Mouse (Mus musculus): ENCODE data around the gene Usp46. TPM values are rescaled to one million over a fixed set of nuclear protein-coding genes. Genes with fewer than 3 reads are reported as not detected.

The Usp46 gene
- polyA plus RNA-seq, 1 experiment: 2.2 TPM

GRCm38 (mm10) chr5:74050903-74051302 lies 17.3 kb downstream of the Usp46 start:
- Histone ChIP-seq H3K27me3 (ENCODE audit: control insufficient read depth, insufficient read depth, low read length) (no peaks in the 10 kb centered on the region), H3K4me3 (ENCODE audit: control insufficient read depth, insufficient read depth, low read length) (no peak overlapping the region), H3K36me3 (ENCODE audit: control insufficient read depth, insufficient read depth, low read length) (no peaks in the 10 kb centered on the region), H3K4me1 (replicated peaks; ENCODE audit: control insufficient read depth, insufficient read depth, low read length) (no peaks in the 10 kb centered on the region), H3K27ac (ENCODE audit: control insufficient read depth, insufficient read depth, low read length) (no peak overlapping the region)
- 100% methylated on average over 2 of the region's 2 CpGs for WGBS
- DNase-seq: no peak
- TF ChIP-seq CTCF (IDR thresholded peaks at IDR 0.05; ENCODE audit: borderline replicate concordance, control insufficient read depth, extremely low read depth, insufficient read depth, low read length, poor library complexity): no peak
- no peak for TF ChIP-seq POLR2A (IDR thresholded peaks at IDR 0.05; ENCODE audit: control insufficient read depth, extremely low read depth, insufficient read depth, low read length, poor library complexity)

- WGBS: 95% methylated on average over 16 of the region's 16 CpGs
- no peaks in the 10 kb centered on the region for H3K27me3 ChIP-seq (ENCODE audit: control insufficient read depth, insufficient read depth, low read length)
- H3K27ac ChIP-seq (ENCODE audit: control insufficient read depth, insufficient read depth, low read length): no peak overlapping the region
- no peak for DNase-seq
- H3K4me1 ChIP-seq (replicated peaks; ENCODE audit: control insufficient read depth, insufficient read depth, low read length): no peaks in the 10 kb centered on the region
- no peak overlapping the region for H3K4me3 ChIP-seq (ENCODE audit: control insufficient read depth, insufficient read depth, low read length)
- TF ChIP-seq CTCF (IDR thresholded peaks at IDR 0.05; ENCODE audit: borderline replicate concordance, control insufficient read depth, extremely low read depth, insufficient read depth, low read length, poor library complexity): no peak
- TF ChIP-seq POLR2A (IDR thresholded peaks at IDR 0.05; ENCODE audit: control insufficient read depth, extremely low read depth, insufficient read depth, low read length, poor library complexity): no peak
- no peaks in the 10 kb centered on the region for H3K36me3 ChIP-seq (ENCODE audit: control insufficient read depth, insufficient read depth, low read length)
Observed at GRCm38 (mm10) chr5:74048846-74049495, 19.3 kb downstream of the Usp46 start.

GRCm38 (mm10) chr5:74044591-74044990 lies 23.6 kb downstream of the Usp46 start:
- H3K4me3 ChIP-seq (ENCODE audit: control insufficient read depth, insufficient read depth, low read length): no peak overlapping the region
- WGBS: 96% methylated on average over 7 of the region's 7 CpGs
- no peaks in the 10 kb centered on the region for H3K27me3 ChIP-seq (ENCODE audit: control insufficient read depth, insufficient read depth, low read length)
- no peak for DNase-seq
- TF ChIP-seq CTCF (IDR thresholded peaks at IDR 0.05; ENCODE audit: borderline replicate concordance, control insufficient read depth, extremely low read depth, insufficient read depth, low read length, poor library complexity) (no peak), POLR2A (IDR thresholded peaks at IDR 0.05; ENCODE audit: control insufficient read depth, extremely low read depth, insufficient read depth, low read length, poor library complexity) (no peak)
- H3K4me1 ChIP-seq (replicated peaks; ENCODE audit: control insufficient read depth, insufficient read depth, low read length): no peaks in the 10 kb centered on the region
- no peak overlapping the region for H3K27ac ChIP-seq (ENCODE audit: control insufficient read depth, insufficient read depth, low read length)
- H3K36me3 ChIP-seq (ENCODE audit: control insufficient read depth, insufficient read depth, low read length): no peaks in the 10 kb centered on the region

GRCm38 (mm10) chr5:74042796-74043340 lies 25.4 kb downstream of the Usp46 start:
- no peak for TF ChIP-seq POLR2A (IDR thresholded peaks at IDR 0.05; ENCODE audit: control insufficient read depth, extremely low read depth, insufficient read depth, low read length, poor library complexity)
- TF ChIP-seq CTCF (IDR thresholded peaks at IDR 0.05; ENCODE audit: borderline replicate concordance, control insufficient read depth, extremely low read depth, insufficient read depth, low read length, poor library complexity): no peak
- WGBS: 88% methylated on average over 6 of the region's 6 CpGs
- DNase-seq: no peak
- H3K4me1 ChIP-seq (replicated peaks; ENCODE audit: control insufficient read depth, insufficient read depth, low read length): no peaks in the 10 kb centered on the region
- no peak overlapping the region for H3K4me3 ChIP-seq (ENCODE audit: control insufficient read depth, insufficient read depth, low read length)
- H3K27me3 ChIP-seq (ENCODE audit: control insufficient read depth, insufficient read depth, low read length): no peaks in the 10 kb centered on the region
- no peak overlapping the region for H3K27ac ChIP-seq (ENCODE audit: control insufficient read depth, insufficient read depth, low read length)
- no peaks in the 10 kb centered on the region for H3K36me3 ChIP-seq (ENCODE audit: control insufficient read depth, insufficient read depth, low read length)

- no peaks in the 10 kb centered on the region for H3K36me3 ChIP-seq (ENCODE audit: control insufficient read depth, insufficient read depth, low read length)
- no peak for DNase-seq
- H3K27ac ChIP-seq (ENCODE audit: control insufficient read depth, insufficient read depth, low read length): no peak overlapping the region
- no peaks in the 10 kb centered on the region for H3K27me3 ChIP-seq (ENCODE audit: control insufficient read depth, insufficient read depth, low read length)
- WGBS: 97% methylated on average over 4 of the region's 4 CpGs
- H3K4me1 ChIP-seq (replicated peaks; ENCODE audit: control insufficient read depth, insufficient read depth, low read length): no peaks in the 10 kb centered on the region
- no peak overlapping the region for H3K4me3 ChIP-seq (ENCODE audit: control insufficient read depth, insufficient read depth, low read length)
- TF ChIP-seq CTCF (IDR thresholded peaks at IDR 0.05; ENCODE audit: borderline replicate concordance, control insufficient read depth, extremely low read depth, insufficient read depth, low read length, poor library complexity) (no peak), POLR2A (IDR thresholded peaks at IDR 0.05; ENCODE audit: control insufficient read depth, extremely low read depth, insufficient read depth, low read length, poor library complexity) (no peak)
Observed at GRCm38 (mm10) chr5:74040541-74040940, 27.7 kb downstream of the Usp46 start.

GRCm38 (mm10) chr5:74035454-74035853 lies 32.8 kb downstream of the Usp46 start:
- 95% methylated on average over 2 of the region's 2 CpGs for WGBS
- Histone ChIP-seq H3K36me3 (ENCODE audit: control insufficient read depth, insufficient read depth, low read length) (no peaks in the 10 kb centered on the region), H3K4me3 (ENCODE audit: control insufficient read depth, insufficient read depth, low read length) (no peak overlapping the region), H3K27me3 (ENCODE audit: control insufficient read depth, insufficient read depth, low read length) (no peaks in the 10 kb centered on the region), H3K27ac (ENCODE audit: control insufficient read depth, insufficient read depth, low read length) (no peak overlapping the region), H3K4me1 (replicated peaks; ENCODE audit: control insufficient read depth, insufficient read depth, low read length) (no peaks in the 10 kb centered on the region)
- TF ChIP-seq CTCF (IDR thresholded peaks at IDR 0.05; ENCODE audit: borderline replicate concordance, control insufficient read depth, extremely low read depth, insufficient read depth, low read length, poor library complexity) (no peak), POLR2A (IDR thresholded peaks at IDR 0.05; ENCODE audit: control insufficient read depth, extremely low read depth, insufficient read depth, low read length, poor library complexity) (no peak)
- no peak for DNase-seq

Data from thymus, adult 2 months (tissue).